Mouse (Mus musculus) midbrain, embryonic 10.5 days (tissue): ENCODE measurements around the gene Efr3b. TPM values are rescaled to one million over a fixed set of nuclear protein-coding genes. Genes with fewer than 3 reads are reported as not detected.

ENCODE experiments used
- DNase-seq: peaks from one replicate; pipeline ENCODE4 v3.0.0-alpha.2; 2017; ENCODE audit warnings: low spot score
- H3K27ac ChIP-seq: fragments of 300-500 bp; sonication (generic); replicated peaks from 2 replicates; pipeline ENCODE4 v1.5.1; 2016; ENCODE audit warnings: mild to moderate bottlenecking
- H3K27me3 ChIP-seq: fragments of 300-500 bp; sonication (generic); 2 replicates; pipeline ENCODE4 v1.6.1; 2016; ENCODE audit warnings: low read depth, mild to moderate bottlenecking; ENCODE audit not compliant: poor library complexity, severe bottlenecking
- H3K36me3 ChIP-seq: fragments of 300-500 bp; sonication (generic); 2 replicates; pipeline ENCODE4 v1.6.1; 2016; ENCODE audit warnings: mild to moderate bottlenecking, moderate library complexity
- H3K4me1 ChIP-seq: fragments of 300-500 bp; sonication (generic); 2 replicates; pipeline ENCODE4 v1.6.1; 2016
- H3K4me3 ChIP-seq: fragments of 300-500 bp; sonication (generic); 2 replicates; pipeline ENCODE4 v1.5.1; 2016; ENCODE audit warnings: mild to moderate bottlenecking, moderate library complexity
- H3K9me3 ChIP-seq: fragments of 300-500 bp; sonication (generic); replicated peaks from 2 replicates; pipeline ENCODE4 v1.6.1; 2016; ENCODE audit warnings: mild to moderate bottlenecking
- WGBS: fragments of 180-500 bp; shearing (Covaris S2); methylation state at CpG from one replicate; pipeline ENCODE4 v1.1.7; 2016; 5-methylcytosine and 5-hydroxymethylcytosine counted together
- polyA plus RNA-seq: library from polyadenylated mRNA; unstranded; fragments of >200 nt; fragmentation: Nextera tagmentation; extraction: Ambion mirVana; gene quantifications from 2 replicates; pipeline ENCODE4 v1.2.1, GENCODE M21; 2016

Gene Efr3b
- 8.4 and 13.4 TPM in 2 replicates for polyA plus RNA-seq

GRCm38 (mm10) chr12:4038061-4039041, at the start of gene Efr3b:
Gene Efr3b, minus strand, starts transcription at chr12:4038915.
- H3K9me3 ChIP-seq: no peaks in the 10 kb centered on the region
- under 1% methylated on average over 77 of the region's 78 CpGs for WGBS
- peaks cover 27% of the 10 kb centered on the region for H3K4me1 ChIP-seq
- peaks cover 51% of the 10 kb centered on the region for H3K27me3 ChIP-seq
- no peaks in the 10 kb centered on the region for H3K36me3 ChIP-seq
- DNase-seq: peak; percentile 86
- peak within 1 kb of the TSS; percentile 92 for H3K27ac ChIP-seq
- H3K4me3 ChIP-seq: peak within 1 kb of the TSS; percentile 87

GRCm38 (mm10) chr12:4083441-4083840, 44.7 kb upstream of the Efr3b start:
- Histone ChIP-seq H3K27me3 (peaks cover 3% of the 10 kb centered on the region; the same call in 1 of the 2 replicates), H3K4me1 (peaks cover 30% of the 10 kb centered on the region), H3K4me3 (peak overlapping the region; percentile 67), H3K36me3 (peaks cover 32% of the 10 kb centered on the region), H3K9me3 (no peaks in the 10 kb centered on the region), H3K27ac (0 out of 2 replicates have a peak overlapping the region, but pooled peaks have one; percentile 96)
- 79% methylated on average over 8 of the region's 8 CpGs for WGBS
- no peak for DNase-seq

DNA sequence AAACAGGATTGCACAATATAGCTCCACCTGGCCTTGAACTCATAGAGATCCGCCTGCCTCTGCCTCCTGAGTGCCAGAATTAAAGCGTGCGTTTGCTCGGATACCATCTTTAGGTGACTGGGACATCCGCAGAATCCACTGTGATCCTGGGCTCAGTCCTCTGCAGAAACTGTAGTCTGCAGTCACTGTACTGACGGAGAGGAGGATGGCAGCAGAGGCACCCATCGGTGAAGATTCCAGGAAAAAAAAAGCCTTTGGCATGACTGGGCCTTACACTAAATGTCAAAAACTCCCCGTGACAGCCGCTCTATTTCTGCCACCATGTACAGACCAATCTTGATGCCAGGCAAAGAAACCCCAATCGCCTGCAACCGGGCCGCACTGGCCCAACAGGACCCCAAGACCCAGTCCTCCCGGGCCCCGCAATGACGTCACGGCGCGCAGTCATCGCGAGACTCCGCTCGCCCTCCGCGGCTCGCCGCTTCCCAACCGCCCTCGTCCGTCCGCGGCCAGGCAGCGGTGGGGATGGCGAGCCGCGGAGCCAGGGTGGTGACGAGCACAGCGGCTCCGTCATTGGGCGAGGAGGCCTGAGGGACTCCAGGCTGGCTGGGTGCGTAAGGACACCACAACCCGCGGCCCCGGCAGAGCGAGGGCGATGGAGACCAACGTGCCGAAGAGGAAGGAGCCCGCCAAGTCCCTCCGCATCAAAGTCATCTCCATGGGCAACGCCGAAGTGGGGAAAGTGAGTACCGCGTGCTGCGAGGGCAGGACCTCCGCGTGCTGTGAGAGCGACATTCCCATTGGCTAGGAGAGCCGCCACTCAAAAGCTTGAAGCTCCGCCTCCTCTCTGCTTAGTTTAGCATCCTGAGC, 43.7 kb upstream of the Efr3b start, which contains the start of gene Dnajc27:
TSS of gene Dnajc27 (plus strand) at position 452 of the 870 bp plus-strand sequence.
- WGBS: 4% methylated on average over 59 of the region's 59 CpGs
- Histone ChIP-seq H3K4me1 (peaks cover 22% of the 10 kb centered on the region), H3K9me3 (no peaks in the 10 kb centered on the region), H3K27ac (peak within 1 kb of the TSS; percentile 96), H3K4me3 (peak within 1 kb of the TSS; percentile 67), H3K27me3 (peaks cover 3% of the 10 kb centered on the region; the same call in 1 of the 2 replicates), H3K36me3 (peaks cover 22% of the 10 kb centered on the region)
- peak; percentile 95 for DNase-seq

GRCm38 (mm10) chr12:4080311-4080710, 41.6 kb upstream of the Efr3b start:
- no peaks in the 10 kb centered on the region for H3K9me3 ChIP-seq
- peak; percentile 77 for DNase-seq
- peaks cover 3% of the 10 kb centered on the region; the same call in 1 of the 2 replicates for H3K27me3 ChIP-seq
- peaks cover 26% of the 10 kb centered on the region for H3K4me1 ChIP-seq
- 0 out of 2 replicates have a peak, but pooled peaks cover 2% of the 10 kb centered on the region for H3K36me3 ChIP-seq
- no peak overlapping the region for H3K27ac ChIP-seq
- 1% methylated on average over 2 of the region's 2 CpGs for WGBS
- no peak overlapping the region for H3K4me3 ChIP-seq

- WGBS: 73% methylated on average over 1 of the region's 1 CpGs
Observed at GRCm38 (mm10) chr12:4078069-4078468, 39.4 kb upstream of the Efr3b start.

DNA sequence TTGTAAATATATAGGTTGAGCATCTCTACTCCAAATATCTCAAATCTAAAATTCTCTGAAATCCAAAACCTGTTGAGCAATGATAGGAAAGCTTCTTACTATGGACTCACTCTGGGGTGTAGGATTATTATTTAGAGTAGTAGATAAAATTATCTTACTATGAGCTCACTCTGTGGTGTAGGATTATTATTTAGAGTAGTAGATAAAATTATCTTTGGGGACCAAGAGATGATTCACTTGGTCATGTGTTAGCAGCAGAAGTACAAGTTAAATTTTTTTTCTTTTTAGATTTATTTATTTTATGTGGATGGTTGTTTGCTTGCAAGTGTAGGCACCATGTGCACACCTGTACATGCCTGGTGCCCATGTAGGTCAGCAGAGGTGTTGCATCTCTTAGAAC, 37.7 kb upstream of the Efr3b start:
- Histone ChIP-seq H3K36me3 (no peaks in the 10 kb centered on the region), H3K27me3 (peaks cover 2% of the 10 kb centered on the region; the same call in 1 of the 2 replicates), H3K4me3 (no peak overlapping the region), H3K27ac (no peak overlapping the region), H3K9me3 (no peaks in the 10 kb centered on the region), H3K4me1 (peaks cover 5% of the 10 kb centered on the region; the same call in 1 of the 2 replicates)
- DNase-seq: no peak

More at GRCm38 (mm10) chr12:4078069-4078468, 39.4 kb upstream of the Efr3b start:
- Histone ChIP-seq H3K27ac (no peak overlapping the region), H3K9me3 (no peaks in the 10 kb centered on the region), H3K27me3 (peaks cover 3% of the 10 kb centered on the region; the same call in 1 of the 2 replicates), H3K36me3 (no peaks in the 10 kb centered on the region), H3K4me1 (peaks cover 18% of the 10 kb centered on the region), H3K4me3 (no peak overlapping the region)
- DNase-seq: no peak

DNA sequence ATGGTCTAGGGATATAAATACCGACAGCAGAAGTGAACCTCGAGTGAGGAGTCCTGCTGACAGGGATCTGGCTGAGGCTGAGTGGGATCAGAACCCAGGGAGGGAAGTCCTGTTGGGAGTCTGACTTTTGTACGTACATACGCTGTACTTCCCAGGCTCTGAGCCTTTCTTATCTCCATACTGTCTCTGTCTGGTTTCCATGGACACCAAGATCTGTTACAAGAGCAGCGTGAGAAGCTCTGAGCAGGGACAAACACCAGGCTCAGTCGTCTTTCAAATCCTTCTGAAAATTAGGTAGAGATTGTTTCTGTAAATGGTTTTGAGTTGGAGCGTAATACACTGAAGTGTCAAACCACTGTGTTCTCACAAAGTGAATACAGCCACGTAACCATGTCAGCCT, 36.7 kb upstream of the Efr3b start:
- Histone ChIP-seq H3K4me3 (no peak overlapping the region), H3K27me3 (no peaks in the 10 kb centered on the region), H3K9me3 (no peaks in the 10 kb centered on the region), H3K4me1 (peaks cover 5% of the 10 kb centered on the region; the same call in 1 of the 2 replicates), H3K27ac (no peak overlapping the region), H3K36me3 (no peaks in the 10 kb centered on the region)
- 70% methylated on average over 8 of the region's 8 CpGs for WGBS
- no peak for DNase-seq

DNA sequence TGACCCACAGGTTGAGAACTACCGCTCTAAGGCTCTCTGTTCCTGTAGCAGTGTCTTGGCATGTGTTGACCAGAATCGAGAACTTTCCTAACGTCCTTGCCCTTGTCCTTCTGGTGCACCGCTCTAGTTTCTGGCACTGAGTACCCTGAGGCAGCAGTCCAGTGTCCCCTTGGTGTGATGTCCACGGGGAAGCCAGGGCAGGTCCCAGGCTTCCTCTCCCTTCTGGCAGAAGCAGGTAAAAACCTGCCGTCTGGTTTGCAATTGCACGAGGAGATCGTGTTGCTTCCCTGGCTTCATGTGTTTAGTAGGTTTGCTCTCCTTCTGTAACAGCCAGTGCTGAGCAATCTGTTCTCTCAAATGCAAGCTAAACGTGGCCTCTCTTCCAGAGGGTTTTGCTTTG, 33.0 kb upstream of the Efr3b start:
- no peak overlapping the region for H3K27ac ChIP-seq
- H3K27me3 ChIP-seq: no peaks in the 10 kb centered on the region
- no peak for DNase-seq
- 87% methylated on average over 9 of the region's 9 CpGs for WGBS
- no peaks in the 10 kb centered on the region for H3K36me3 ChIP-seq
- no peaks in the 10 kb centered on the region for H3K9me3 ChIP-seq
- no peak overlapping the region for H3K4me3 ChIP-seq
- H3K4me1 ChIP-seq: peaks cover 5% of the 10 kb centered on the region; the same call in 1 of the 2 replicates

- no peak overlapping the region for H3K27ac ChIP-seq
- no peaks in the 10 kb centered on the region for H3K27me3 ChIP-seq
- DNase-seq: no peak
- H3K4me1 ChIP-seq: no peaks in the 10 kb centered on the region
- WGBS: 86% methylated on average over 4 of the region's 4 CpGs
- H3K36me3 ChIP-seq: no peaks in the 10 kb centered on the region
- no peak overlapping the region for H3K4me3 ChIP-seq
- no peaks in the 10 kb centered on the region for H3K9me3 ChIP-seq
Observed at GRCm38 (mm10) chr12:4068551-4068950, 29.8 kb upstream of the Efr3b start.

DNA sequence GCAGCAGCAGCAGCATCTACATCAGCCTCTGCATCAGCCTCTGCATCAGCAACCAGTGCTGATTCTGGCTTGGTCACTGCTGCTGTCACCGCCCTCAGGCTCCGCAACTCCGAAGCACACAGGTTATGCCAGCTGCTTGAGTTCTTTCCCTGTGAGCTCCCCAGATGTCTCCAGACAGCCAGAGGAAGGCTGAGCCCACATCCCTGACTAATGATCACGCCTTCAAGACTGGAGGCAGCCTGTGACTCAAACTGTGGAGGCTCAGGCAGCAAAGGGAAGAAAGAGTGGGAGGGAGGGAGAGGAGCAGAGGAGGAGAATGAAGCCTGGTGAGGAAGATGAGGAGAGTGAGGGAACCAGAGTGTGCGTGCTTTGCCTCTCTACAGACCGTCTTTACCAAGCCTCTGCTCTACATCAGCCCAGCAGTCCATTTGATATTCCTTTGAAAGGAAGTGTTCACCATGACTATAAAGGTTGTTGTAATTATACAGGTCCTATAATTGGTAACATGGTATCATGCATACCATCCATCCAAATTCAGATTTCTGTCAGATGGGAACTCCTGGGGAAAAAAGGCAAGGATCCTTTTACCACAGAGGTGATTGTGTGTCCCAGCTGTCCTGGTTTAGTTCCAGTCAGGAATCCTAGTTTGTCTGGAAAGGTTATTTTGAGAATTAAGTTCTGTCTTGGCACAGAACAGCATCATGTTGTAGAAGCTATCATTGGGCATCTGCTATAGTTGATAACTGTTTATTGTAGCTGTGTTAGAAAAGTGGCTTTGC, 28.2 kb upstream of the Efr3b start:
- Histone ChIP-seq H3K4me1 (no peaks in the 10 kb centered on the region), H3K27me3 (no peaks in the 10 kb centered on the region), H3K9me3 (no peaks in the 10 kb centered on the region), H3K4me3 (no peak overlapping the region), H3K36me3 (no peaks in the 10 kb centered on the region), H3K27ac (no peak overlapping the region)
- 81% methylated on average over 6 of the region's 6 CpGs for WGBS
- DNase-seq: no peak

DNA sequence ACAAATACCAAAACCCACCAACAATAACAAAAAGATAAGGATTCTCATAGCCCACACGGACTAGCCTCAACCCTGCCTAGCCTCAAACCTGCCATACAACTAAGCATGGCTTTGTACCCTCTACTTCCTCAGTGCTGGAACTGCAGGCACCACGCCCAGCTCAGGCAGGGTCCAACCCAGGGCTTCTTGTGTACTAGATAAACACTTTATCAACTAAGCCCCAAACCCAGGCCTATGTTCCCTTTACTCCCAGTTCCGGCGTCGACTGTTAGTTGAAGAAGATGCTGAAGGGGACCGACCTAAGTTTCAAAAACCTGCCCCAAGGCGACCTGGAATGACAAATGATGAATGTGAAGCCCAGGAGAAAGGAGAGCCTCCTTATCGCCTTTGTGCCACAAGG, 27.2 kb upstream of the Efr3b start:
- no peaks in the 10 kb centered on the region for H3K9me3 ChIP-seq
- H3K4me3 ChIP-seq: no peak overlapping the region
- DNase-seq: no peak
- no peaks in the 10 kb centered on the region for H3K27me3 ChIP-seq
- 81% methylated on average over 8 of the region's 8 CpGs for WGBS
- H3K36me3 ChIP-seq: no peaks in the 10 kb centered on the region
- no peaks in the 10 kb centered on the region for H3K4me1 ChIP-seq
- no peak overlapping the region for H3K27ac ChIP-seq

DNA sequence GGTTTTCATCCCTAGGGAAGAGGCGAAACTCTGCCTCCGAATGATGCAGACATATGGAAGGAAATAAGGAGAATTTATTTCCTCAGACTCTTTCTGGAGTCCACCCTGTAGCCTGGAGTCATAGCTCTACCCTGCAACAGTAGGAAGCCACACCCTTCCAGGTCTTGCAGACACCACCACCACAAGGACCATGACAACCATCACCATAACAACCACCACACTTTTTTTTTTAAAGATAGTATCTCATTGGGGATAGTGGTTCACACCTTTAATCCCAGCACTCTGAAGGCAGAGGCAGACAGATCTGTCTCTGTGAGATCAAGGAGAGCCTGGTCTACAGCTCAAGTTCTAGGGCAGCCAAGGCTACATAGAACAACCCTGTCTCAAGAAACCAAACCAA, 26.8 kb upstream of the Efr3b start:
- no peak overlapping the region for H3K27ac ChIP-seq
- DNase-seq: no peak
- no peaks in the 10 kb centered on the region for H3K36me3 ChIP-seq
- H3K27me3 ChIP-seq: no peaks in the 10 kb centered on the region
- no peaks in the 10 kb centered on the region for H3K4me1 ChIP-seq
- no peaks in the 10 kb centered on the region for H3K9me3 ChIP-seq
- WGBS: 95% methylated on average over 2 of the region's 2 CpGs
- H3K4me3 ChIP-seq: no peak overlapping the region
